ENCODE assay signal across 9 mouse cellular contexts in genomic region chr7:126847116-126847420, GRCm38 (mm10). TPM values are rescaled to one million over a fixed set of nuclear protein-coding genes. Genes with fewer than 3 reads are reported as not detected.
DNase-seq lines count a peak whose midpoint lies in the region; ATAC-seq and TF ChIP-seq lines count a peak whose summit lies in the region.
"Had no signal": no experiment of that assay in that cellular context is flagged by ENCODE, and none has a peak within 500 bp of the region (broad histone marks: within the 10 kb centered on the region; RNA-seq: fewer than 3 reads in every experiment).

Doc2a (plus strand) TSS chr7:126847416.

- DNase-seq in layer of hippocampus, adult 8-10 months (ENCODE audit: low spot score in 2 of 2): no peak
- no peak for DNase-seq in layer of hippocampus, adult 9-11 months
- DNase-seq in forebrain, embryonic 10.5 days (ENCODE audit: extremely low spot score, low spot score): no peak
- no peak for DNase-seq in layer of hippocampus, postnatal 25 days (ENCODE audit: extremely low spot score in 1 of 2, low spot score in 1 of 2)
- DNase-seq in midbrain, postnatal 0 days (ENCODE audit: low spot score): no peak
- no peak for DNase-seq in cerebellum, adult 9-11 months
- DNase-seq in thymus, postnatal 0 days (ENCODE audit: low spot score): no peak
- DNase-seq in ovary, postnatal 10 days (ENCODE audit: low spot score): no peak

- H3K9ac ChIP-seq in midbrain, postnatal 0 days (replicated peaks; ENCODE audit: low read length, poor library complexity, severe bottlenecking): peak within 1 kb of the TSS; percentile 73

- peak within 1 kb of the TSS; percentile 81 for H3K4me3 ChIP-seq in forebrain, embryonic 10.5 days
- H3K4me3 ChIP-seq in midbrain, postnatal 0 days (ENCODE audit: low read depth, low read length): peak within 1 kb of the TSS; percentile 49

- peaks cover 56% of the 10 kb centered on the region for H3K27me3 ChIP-seq in forebrain, embryonic 10.5 days (ENCODE audit: poor library complexity, severe bottlenecking)
- H3K27me3 ChIP-seq in midbrain, postnatal 0 days (ENCODE audit: insufficient read depth, low read length): no peaks in the 10 kb centered on the region

- ATAC-seq in midbrain, postnatal 0 days (ENCODE audit: low FRiP score): no peak

- no peak for TF ChIP-seq CTCF in midbrain, postnatal 0 days (IDR thresholded peaks at IDR 0.05)

- H3K4me2 ChIP-seq in midbrain, postnatal 0 days (ENCODE audit: low read depth, low read length, poor library complexity, severe bottlenecking): peak within 1 kb of the TSS; percentile 91

- peak within 1 kb of the TSS; percentile 89 for H3K27ac ChIP-seq in forebrain, embryonic 10.5 days
- H3K27ac ChIP-seq in midbrain, postnatal 0 days (ENCODE audit: low read depth, low read length): peak within 1 kb of the TSS; percentile 52

- 31% methylated on average over 4 of the region's 4 CpGs for WGBS in forebrain, embryonic 10.5 days
- WGBS in midbrain, postnatal 0 days: 21% methylated on average over 4 of the region's 4 CpGs

- H3K36me3 ChIP-seq in forebrain, embryonic 10.5 days (replicated peaks): peaks cover 25% of the 10 kb centered on the region
- peaks cover 12% of the 10 kb centered on the region; the same call in 1 of the 2 replicates for H3K36me3 ChIP-seq in midbrain, postnatal 0 days (ENCODE audit: insufficient read depth, low read length)

- H3K4me1 ChIP-seq in forebrain, embryonic 10.5 days: peaks cover 72% of the 10 kb centered on the region
- peaks cover 8% of the 10 kb centered on the region for H3K4me1 ChIP-seq in midbrain, postnatal 0 days (ENCODE audit: insufficient read depth, low read length)

- no peaks in the 10 kb centered on the region for H3K9me3 ChIP-seq in forebrain, embryonic 10.5 days
- no peaks in the 10 kb centered on the region for H3K9me3 ChIP-seq in midbrain, postnatal 0 days (ENCODE audit: low read length)

RNA-seq across cellular contexts. Expression of gene Doc2a, which starts in this region (rescaled TPM):
- total RNA-seq in layer of hippocampus, adult 8-10 months (2022): 10 to 100 TPM; 17.6 to 20.0 (median 18.7) TPM
- polyA plus RNA-seq in forebrain, embryonic 10.5 days (2016; fragmentation: Nextera tagmentation; extraction: Ambion mirVana): 9.8 and 10.1 TPM in 2 replicates
- total RNA-seq in layer of hippocampus, postnatal 25 days (2021): 10 to 100 TPM; 15.6 to 16.2 TPM
- total RNA-seq in midbrain, postnatal 0 days (2014; rRNA removed): 53.8 and 64.1 TPM in 2 replicates
- 36.3 and 41.2 TPM in 2 replicates for polyA plus RNA-seq in midbrain, postnatal 0 days (2015; fragmentation: Nextera tagmentation; extraction: Ambion mirVana)
- polyA plus RNA-seq in thymus, postnatal 0 days (2015; fragmentation: Nextera tagmentation; extraction: Ambion mirVana): 0.21 and 0.33 TPM in 2 replicates
- polyA plus RNA-seq: large intestine, adult 2 months had no signal
